Mouse (Mus musculus): ENCODE measurements around the gene Chchd3.

Gene Chchd3

DNA sequence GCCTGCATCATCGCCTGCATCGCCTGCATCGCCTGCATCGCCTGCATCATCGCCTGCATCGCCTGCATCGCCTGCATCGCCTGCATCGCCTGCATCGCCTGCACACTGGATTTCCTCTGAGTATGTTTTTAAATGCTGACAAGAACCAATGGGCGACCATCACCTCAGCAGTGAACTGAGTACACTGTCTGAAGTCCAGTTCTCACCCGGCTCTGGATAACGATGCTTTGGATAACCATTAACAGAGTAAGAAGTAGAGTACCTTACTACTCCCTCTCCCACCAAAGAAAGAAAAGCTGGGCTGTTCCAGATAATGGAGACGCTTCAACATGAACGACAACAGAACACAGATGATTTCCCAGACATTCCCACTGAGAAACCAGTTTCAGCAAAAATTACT is 58.8 kb downstream of the Chchd3 start:
- no peak for DNase-seq

DNA sequence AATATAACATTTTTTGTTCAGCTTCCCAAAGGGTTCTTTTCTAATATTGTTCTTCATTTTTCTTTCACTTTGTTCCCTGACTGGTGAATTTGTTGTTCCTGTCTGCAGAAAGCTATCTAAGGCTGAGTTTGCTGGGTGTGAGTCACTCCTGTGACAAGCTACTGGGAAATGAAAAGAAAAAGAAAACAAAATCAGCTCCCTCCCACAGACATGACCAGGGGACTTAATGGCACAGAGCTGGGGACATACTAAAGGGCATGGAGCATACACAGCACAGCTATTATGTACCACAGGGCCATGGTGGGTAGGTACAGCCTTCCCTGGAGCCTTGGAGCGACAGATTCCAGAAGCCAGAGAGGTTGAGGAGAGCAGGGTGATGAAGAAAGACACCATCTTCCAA is 63.5 kb downstream of the Chchd3 start:
- DNase-seq = no peak

GRCm38 (mm10) chr6:32993847-32994246 is 66.2 kb downstream of the Chchd3 start:
- DNase-seq = no peak

DNA sequence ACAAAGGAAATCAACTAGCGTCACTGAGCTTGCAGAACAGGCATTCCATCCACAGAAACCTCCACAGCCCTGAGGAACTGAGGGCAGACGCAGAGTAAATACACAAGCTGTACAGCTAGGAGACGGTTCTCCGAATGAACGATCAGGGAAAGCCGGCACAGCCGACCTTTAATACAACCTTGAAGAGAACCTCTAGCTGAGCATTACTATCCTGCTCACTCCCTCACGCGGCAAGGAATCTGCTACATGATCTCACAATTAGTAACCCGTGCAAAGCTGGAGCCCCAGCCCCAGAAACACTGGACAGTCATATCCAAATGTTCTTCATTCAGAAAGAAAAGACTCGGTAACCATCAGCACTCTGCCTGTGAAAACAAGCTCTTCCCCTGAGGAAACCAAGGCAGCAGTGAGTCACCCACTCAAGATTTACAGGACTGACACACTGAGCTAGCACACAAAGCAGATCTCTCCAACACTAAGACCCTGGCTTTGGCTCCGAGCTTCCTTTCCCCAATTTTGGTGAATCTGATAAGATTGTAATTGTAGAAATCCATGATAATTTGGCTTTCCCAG is 69.9 kb downstream of the Chchd3 start:
- DNase-seq = no peak

DNA sequence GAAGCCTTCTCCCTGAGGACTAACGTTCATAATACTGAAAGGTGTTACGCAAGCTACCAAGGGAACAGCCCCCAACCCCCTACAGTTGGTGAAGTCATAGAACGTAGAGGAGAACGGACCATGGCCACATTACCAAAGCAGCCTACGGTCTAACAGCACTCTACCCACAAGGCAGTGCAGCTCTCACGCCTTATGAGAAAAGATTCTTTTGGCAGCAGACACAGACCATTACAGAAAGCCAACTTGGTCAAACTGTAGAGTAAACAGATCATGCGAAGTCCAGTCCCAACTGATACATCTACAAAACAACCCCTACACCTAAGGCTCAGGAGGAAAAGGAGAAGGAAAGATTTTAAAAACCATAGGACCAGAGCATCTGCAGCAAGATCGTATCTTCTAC is 71.5 kb downstream of the Chchd3 start:
- DNase-seq = no peak

DNA sequence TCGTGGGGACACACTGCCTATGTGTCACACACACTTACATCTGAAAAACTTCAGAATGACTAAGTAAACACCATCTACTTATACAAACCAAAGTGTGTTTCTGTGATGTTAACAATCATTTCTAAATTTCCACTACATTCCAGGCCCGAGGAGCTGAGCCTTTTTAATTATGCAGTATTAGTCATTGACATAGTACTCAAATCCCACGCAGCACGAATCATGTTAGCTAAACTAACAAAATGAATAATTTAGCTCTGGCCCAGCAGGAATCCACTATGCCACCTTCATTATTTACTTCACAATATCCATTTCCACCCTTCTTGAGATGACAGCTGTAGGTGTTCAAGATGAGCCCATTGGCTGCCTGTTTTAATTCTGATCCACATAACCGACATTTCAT is 76.2 kb downstream of the Chchd3 start:
- DNase-seq = no peak

DNA sequence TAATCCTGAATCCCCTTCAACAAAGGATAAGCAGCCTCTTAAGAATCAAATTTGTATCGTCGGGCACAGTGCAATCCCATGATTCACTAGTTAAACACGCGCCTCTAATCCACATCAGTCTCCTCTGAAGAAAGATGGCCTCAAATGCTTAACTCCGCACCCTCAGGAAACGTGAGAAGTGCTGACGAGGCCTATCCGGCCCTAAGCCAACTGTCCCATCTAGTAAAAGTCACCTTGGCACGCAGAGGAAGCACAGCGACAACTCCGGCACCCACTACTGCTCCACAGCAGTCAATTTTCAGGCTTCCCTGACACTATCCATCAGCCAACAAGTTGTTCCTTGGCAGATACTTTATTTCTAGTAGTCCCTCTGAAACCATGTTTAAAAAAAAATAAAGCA is 78.8 kb downstream of the Chchd3 start:
- no peak for DNase-seq

DNA sequence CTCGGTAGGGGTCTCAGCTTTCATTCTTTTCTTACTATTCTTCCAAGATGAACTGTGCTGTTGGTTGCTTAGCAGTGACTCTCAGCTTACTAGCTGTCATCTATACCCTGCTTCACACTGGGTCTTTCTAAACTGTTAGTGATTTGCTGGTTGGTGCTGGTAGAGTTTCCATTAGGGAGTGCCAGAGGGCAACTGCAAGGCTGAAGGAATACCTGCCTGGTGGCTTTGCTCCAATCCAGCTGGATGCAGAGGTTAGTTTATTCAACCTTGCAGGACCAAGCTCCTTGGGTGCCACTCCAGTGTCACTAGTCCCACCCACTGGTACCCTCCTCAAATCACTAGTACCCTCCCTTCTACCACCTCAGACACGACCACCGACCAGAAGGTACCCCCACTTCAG is 81.2 kb downstream of the Chchd3 start:
- DNase-seq = no peak

DNA sequence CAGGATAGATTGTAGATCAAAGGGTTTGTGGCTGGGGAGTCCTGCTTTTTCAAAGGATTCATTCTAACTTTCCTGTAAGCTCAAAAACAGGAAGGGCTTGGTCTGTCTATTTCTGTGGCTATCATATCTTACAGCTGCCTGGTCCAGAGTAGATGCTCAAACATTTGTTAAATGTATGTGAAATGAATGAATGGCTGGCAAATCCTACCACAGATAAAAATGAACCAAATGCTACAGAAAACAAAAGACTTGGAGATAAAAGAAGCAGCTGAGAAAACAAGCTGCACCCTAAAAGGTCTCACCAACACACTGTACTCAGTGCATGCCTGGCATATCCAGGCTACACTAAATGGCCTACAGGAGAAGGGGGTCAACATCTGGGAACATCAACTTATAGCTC is 88.1 kb downstream of the Chchd3 start:
- DNase-seq = no peak

DNA sequence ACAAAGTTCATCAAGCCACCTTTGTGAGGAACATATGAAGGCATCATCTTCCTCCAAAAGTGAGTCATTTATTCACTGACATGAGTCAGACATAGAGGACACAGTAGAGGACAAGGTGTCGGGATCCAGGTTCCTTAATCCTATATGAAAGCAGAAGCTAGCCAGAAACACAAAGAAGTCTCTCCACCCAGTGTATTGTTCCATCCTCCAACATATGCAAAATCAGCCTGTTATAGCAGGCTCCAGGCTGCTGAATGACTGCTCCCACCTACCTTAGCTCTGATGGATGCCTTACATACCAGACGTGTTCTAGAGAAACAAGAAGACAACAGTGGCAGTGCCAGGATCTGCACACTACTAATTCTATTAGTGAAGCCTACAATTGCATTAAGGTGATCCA is 91.1 kb downstream of the Chchd3 start:
- no peak for DNase-seq

GRCm38 (mm10) chr6:32962048-32962447 is 98.0 kb downstream of the Chchd3 start:
- no peak for DNase-seq

DNA sequence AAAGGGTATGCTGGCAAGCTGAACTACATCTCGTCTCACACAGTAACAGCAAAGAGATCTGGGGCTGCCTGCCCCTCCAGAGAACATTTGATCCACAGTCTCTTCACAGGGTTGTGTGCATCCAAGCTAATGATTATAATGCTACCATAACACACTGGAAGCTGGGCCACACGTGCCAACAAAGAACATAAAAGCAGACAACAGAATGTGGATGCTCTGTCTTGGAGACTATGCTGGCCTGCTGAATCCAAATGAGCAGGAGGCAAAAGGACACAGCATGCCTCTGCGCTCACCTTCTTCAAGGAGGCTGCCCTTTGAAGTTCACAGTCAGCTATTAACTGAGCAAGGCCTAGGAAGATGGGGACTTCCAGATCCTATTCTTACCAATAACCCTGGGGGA is 98.6 kb downstream of the Chchd3 start:
- DNase-seq = no peak

- DNase-seq = no peak
Measured at GRCm38 (mm10) chr6:32959816-32960550, 100.1 kb downstream of the Chchd3 start.

DNA sequence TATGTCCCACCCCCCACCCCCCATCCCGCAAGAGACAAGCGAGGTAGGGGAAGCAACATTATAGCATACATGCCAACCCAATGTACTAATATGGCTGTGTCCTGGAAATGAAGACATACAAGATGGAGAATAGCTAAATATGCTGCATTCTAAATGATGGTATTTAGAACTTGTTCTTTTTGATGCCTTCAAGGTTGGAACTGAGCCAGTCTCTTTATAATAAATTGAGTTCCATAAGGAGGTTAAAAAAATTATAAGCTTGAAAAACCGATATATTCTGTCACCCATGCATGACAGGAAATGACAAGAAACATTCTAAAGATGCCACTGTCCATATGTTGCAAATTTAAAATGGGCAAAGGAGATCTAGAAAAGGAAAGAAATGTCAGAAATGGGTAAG is 104.6 kb downstream of the Chchd3 start:
- DNase-seq = no peak

DNA sequence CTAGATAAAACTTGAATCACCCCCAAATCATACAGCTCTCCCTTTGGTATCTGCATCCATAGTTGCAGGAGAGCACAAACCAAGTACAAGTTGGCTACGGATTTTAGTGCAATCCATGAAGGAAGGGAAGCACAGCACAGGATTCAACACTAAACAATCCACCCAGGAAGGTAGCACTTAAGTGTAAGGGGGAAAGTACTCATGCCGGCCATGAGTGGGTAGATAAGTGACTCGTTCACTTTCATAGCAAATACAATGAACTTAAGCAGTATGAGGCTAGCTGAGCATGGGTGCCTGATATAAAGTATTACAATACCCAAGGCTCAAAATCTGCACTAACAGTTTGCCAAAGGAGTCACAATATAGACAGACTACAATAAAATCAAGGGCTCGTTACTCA is 109.1 kb downstream of the Chchd3 start:
- DNase-seq = no peak

DNA sequence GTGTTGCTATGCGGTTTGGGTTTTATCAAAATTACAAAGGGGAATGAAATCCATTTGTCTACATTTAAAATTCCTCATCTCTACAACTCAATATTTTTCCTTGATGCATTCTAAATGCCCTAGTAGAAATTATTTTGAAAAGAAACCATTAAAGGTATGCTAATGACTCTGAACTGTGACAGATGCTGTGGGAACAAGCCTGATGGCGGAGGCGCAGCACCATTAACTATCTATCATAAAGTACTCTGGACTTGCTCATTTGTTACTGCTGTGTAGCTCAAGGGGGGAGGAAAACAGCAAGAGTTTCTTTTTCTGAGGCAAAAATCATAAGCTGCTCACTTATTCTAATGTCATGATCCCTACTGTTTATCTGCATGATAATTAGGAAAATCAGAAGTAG is 110.4 kb downstream of the Chchd3 start:
- DNase-seq = no peak

- no peak for DNase-seq
Measured at GRCm38 (mm10) chr6:32947225-32947624, 112.8 kb downstream of the Chchd3 start.

DNA sequence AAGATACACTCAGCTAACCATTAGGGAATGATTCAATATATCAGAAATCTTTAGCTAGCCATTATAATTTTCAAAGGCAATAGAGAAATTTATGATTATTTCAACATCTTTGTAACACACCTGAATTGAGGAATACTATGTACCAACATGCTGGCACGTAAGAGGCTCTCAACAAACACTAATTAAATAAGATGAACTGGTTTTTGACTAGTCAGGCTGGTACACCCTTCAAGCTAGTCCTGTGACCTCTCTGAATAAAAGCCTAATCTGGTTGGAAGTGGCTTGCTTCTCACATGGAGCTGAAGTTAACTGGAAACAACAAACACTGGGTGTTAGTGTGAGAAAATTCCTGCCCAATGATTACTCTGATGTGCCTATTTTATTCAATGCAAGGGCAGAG is 115.1 kb downstream of the Chchd3 start:
- DNase-seq = no peak

DNA sequence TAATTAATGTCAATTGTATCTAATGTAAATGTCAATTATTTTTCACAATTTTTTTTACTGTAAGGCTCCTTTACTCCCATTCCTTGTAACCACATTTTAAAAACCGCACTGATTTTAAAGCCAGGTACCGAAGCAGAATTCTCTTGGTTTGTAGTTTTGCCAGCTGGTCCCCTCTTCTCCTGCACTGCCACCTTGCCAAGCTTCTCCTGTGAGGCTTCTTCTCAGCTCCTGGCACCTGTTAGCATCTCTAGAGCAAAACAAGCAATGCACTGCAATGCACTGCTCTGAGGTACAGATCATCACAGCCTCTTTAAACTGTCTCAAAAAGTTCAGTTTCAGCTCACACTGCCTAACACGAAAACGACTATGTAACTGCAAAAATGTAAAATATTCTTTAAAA is 116.4 kb downstream of the Chchd3 start:
- DNase-seq = peak; percentile 41 to 62

DNA sequence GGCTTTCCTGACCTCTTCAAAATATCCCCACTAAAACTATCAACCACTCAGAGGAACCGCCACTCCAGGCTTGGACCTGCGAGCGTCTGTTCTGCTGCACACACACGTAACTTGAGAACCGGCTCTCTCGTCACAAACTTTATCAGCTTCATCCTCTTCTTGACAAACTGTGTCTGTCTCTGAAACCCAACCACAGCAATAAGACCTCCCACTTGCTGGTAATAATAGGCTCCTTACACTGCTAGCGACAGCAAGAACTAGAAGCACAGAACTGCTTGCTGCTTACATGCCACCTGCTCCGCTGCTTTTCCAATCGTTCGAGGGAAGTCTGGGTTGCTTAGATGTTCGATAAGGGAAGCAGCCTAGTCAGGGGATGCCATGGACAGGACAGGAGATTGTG is 119.8 kb downstream of the Chchd3 start:
- DNase-seq = no peak

DNA sequence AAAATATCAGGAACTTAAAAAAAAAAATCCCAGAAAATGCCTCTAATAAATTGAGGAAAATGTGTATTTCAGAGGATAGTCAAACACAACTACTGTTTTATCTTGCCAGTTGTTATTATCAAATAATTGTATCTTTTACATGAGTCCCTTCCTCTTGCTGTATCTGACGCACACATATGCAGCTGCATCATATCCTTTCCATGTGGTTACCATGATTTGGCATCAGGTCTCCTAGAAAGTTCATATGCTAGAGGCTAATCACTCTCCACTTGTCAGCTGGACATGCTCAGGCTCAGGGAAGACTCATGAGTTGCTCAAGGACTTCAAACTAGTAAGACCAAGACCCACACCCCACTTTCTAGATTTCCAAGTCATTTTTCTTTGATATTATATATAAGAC is 122.4 kb downstream of the Chchd3 start:
- no peak for DNase-seq

DNA sequence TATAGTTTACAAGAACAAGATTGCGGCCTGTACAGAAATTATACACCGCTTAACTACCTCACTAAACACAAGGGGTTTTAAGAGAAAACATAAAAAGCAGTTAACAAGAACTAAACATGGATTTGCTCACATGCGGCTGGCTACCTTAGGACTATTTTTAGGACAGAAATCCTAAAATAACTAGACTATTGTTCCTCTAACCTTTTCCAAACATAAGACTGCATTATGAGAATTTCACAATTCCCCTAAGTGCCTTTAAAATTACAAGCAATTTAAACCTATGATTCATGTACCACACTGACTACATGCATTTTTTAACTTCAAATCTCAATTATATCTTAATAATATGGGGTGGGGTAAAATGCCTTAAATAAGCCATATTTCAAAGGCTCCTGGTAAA is 123.3 kb downstream of the Chchd3 start:
- DNase-seq = no peak

DNA sequence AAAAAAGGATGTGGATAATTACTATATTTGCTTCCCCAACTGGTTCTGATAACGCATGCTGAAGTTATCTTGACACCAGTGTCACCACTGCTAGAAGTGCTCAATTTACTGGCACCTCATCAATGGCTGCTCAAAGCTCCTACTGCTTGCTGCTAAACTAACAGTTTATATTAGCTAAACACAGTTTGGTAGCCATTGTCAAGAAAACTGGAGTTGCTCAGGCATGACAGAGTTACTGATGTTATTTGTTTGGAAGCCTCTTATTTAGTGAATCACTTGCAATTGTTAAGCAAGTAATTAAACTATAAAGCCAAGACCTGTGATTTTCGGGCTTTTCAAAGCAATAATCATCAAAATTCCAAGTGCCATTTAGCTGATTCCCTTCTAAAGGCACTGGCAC is 123.7 kb downstream of the Chchd3 start:
- DNase-seq = no peak

DNA sequence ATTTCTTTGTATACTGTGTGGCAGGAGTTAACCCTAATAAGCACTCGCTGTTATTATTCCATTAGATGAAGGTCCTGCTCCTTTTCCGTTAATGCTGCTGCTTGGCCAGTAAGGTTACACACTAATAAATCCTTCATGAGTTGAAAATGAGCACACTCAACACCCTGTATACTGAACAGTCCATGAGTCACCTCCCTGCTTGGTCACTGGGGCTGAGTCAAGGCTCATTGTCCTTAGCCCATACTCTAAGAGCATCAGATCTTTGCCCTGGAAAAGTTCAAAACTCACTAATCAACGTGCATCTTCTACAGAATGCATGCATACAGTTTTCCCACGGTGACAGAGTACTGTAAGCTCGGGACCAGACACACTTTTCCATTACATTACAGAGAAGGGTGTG is 124.5 kb downstream of the Chchd3 start:
- no peak for DNase-seq

- DNase-seq = peak in 1 of 2 experiments; percentile 18
Measured at GRCm38 (mm10) chr6:32931106-32931770, 128.8 kb downstream of the Chchd3 start.

Measured in cerebellum, postnatal 25 days (tissue).